Mouse (Mus musculus): ENCODE results near the gene Ugt1a7c. TPM values are rescaled to one million over a fixed set of nuclear protein-coding genes. Genes with fewer than 3 reads are reported as not detected.

Ugt1a7c gene
- polyA plus RNA-seq, 1 experiment = 96.9 TPM

- no peak overlapping the region for H3K4me3 ChIP-seq (ENCODE audit: insufficient read depth, low read depth, low read length)
- H3K27ac ChIP-seq (ENCODE audit: insufficient read depth, low read depth, low read length) = no peak overlapping the region
- TF ChIP-seq POLR2A (IDR thresholded peaks at IDR 0.05; ENCODE audit: low read depth, low read length) = no peak
- TF ChIP-seq CTCF (conservative IDR thresholded peaks at IDR 0.05; ENCODE audit: insufficient read depth, insufficient read length, low read depth, low read length) = no peak
- DNase-seq = no peak
- 49% methylated on average over 6 of the region's 6 CpGs for WGBS
- no peaks in the 10 kb centered on the region for H3K4me1 ChIP-seq (ENCODE audit: control insufficient read depth, insufficient read depth, low read length)
- no peaks in the 10 kb centered on the region for H3K36me3 ChIP-seq (ENCODE audit: control insufficient read depth, insufficient read depth, low read length)
- H3K27me3 ChIP-seq (replicated peaks; ENCODE audit: control insufficient read depth, insufficient read depth, low read length) = no peaks in the 10 kb centered on the region
Measured at GRCm38 (mm10) chr1:88246386-88246785, 151.5 kb downstream of the Ugt1a7c start.

GRCm38 (mm10) chr1:88247660-88248059 is 152.8 kb downstream of the Ugt1a7c start:
- 53% methylated on average over 2 of the region's 2 CpGs for WGBS
- no peaks in the 10 kb centered on the region for H3K36me3 ChIP-seq (ENCODE audit: control insufficient read depth, insufficient read depth, low read length)
- H3K4me1 ChIP-seq (ENCODE audit: control insufficient read depth, insufficient read depth, low read length) = no peaks in the 10 kb centered on the region
- no peak for TF ChIP-seq POLR2A (IDR thresholded peaks at IDR 0.05; ENCODE audit: low read depth, low read length)
- TF ChIP-seq CTCF (conservative IDR thresholded peaks at IDR 0.05; ENCODE audit: insufficient read depth, insufficient read length, low read depth, low read length) = no peak
- H3K27ac ChIP-seq (ENCODE audit: insufficient read depth, low read depth, low read length) = no peak overlapping the region
- H3K27me3 ChIP-seq (replicated peaks; ENCODE audit: control insufficient read depth, insufficient read depth, low read length) = no peaks in the 10 kb centered on the region
- DNase-seq = no peak
- H3K4me3 ChIP-seq (ENCODE audit: insufficient read depth, low read depth, low read length) = no peak overlapping the region

- no peak for DNase-seq
- Histone ChIP-seq H3K4me3 (ENCODE audit: insufficient read depth, low read depth, low read length) (no peak overlapping the region), H3K4me1 (ENCODE audit: control insufficient read depth, insufficient read depth, low read length) (no peaks in the 10 kb centered on the region), H3K36me3 (ENCODE audit: control insufficient read depth, insufficient read depth, low read length) (no peaks in the 10 kb centered on the region), H3K27me3 (replicated peaks; ENCODE audit: control insufficient read depth, insufficient read depth, low read length) (no peaks in the 10 kb centered on the region), H3K27ac (ENCODE audit: insufficient read depth, low read depth, low read length) (no peak overlapping the region)
- WGBS = 63% methylated on average over 4 of the region's 4 CpGs
- no peak for TF ChIP-seq CTCF (conservative IDR thresholded peaks at IDR 0.05; ENCODE audit: insufficient read depth, insufficient read length, low read depth, low read length)
- TF ChIP-seq POLR2A (IDR thresholded peaks at IDR 0.05; ENCODE audit: low read depth, low read length) = no peak
Measured at GRCm38 (mm10) chr1:88248658-88249057, 153.8 kb downstream of the Ugt1a7c start.

GRCm38 (mm10) chr1:88249596-88249995 is 154.7 kb downstream of the Ugt1a7c start:
- no peak for TF ChIP-seq POLR2A (IDR thresholded peaks at IDR 0.05; ENCODE audit: low read depth, low read length)
- H3K4me3 ChIP-seq (ENCODE audit: insufficient read depth, low read depth, low read length) = no peak overlapping the region
- no peak for DNase-seq
- no peaks in the 10 kb centered on the region for H3K27me3 ChIP-seq (replicated peaks; ENCODE audit: control insufficient read depth, insufficient read depth, low read length)
- H3K36me3 ChIP-seq (ENCODE audit: control insufficient read depth, insufficient read depth, low read length) = no peaks in the 10 kb centered on the region
- no peaks in the 10 kb centered on the region for H3K4me1 ChIP-seq (ENCODE audit: control insufficient read depth, insufficient read depth, low read length)
- 75% methylated on average over 7 of the region's 7 CpGs for WGBS
- no peak overlapping the region for H3K27ac ChIP-seq (ENCODE audit: insufficient read depth, low read depth, low read length)

- Histone ChIP-seq H3K4me3 (ENCODE audit: insufficient read depth, low read depth, low read length) (no peak overlapping the region), H3K36me3 (ENCODE audit: control insufficient read depth, insufficient read depth, low read length) (no peaks in the 10 kb centered on the region), H3K4me1 (ENCODE audit: control insufficient read depth, insufficient read depth, low read length) (no peaks in the 10 kb centered on the region), H3K27ac (ENCODE audit: insufficient read depth, low read depth, low read length) (no peak overlapping the region), H3K27me3 (replicated peaks; ENCODE audit: control insufficient read depth, insufficient read depth, low read length) (no peaks in the 10 kb centered on the region)
- 81% methylated on average over 5 of the region's 5 CpGs for WGBS
- no peak for DNase-seq
- TF ChIP-seq CTCF (conservative IDR thresholded peaks at IDR 0.05; ENCODE audit: insufficient read depth, insufficient read length, low read depth, low read length) (no peak), POLR2A (IDR thresholded peaks at IDR 0.05; ENCODE audit: low read depth, low read length) (no peak)
Measured at GRCm38 (mm10) chr1:88250023-88250422, 155.2 kb downstream of the Ugt1a7c start.

- H3K27me3 ChIP-seq (replicated peaks; ENCODE audit: control insufficient read depth, insufficient read depth, low read length) = no peaks in the 10 kb centered on the region
- H3K4me1 ChIP-seq (ENCODE audit: control insufficient read depth, insufficient read depth, low read length) = no peaks in the 10 kb centered on the region
- H3K4me3 ChIP-seq (ENCODE audit: insufficient read depth, low read depth, low read length) = no peak overlapping the region
- no peak for DNase-seq
- WGBS = 61% methylated on average over 8 of the region's 8 CpGs
- H3K27ac ChIP-seq (ENCODE audit: insufficient read depth, low read depth, low read length) = no peak overlapping the region
- H3K36me3 ChIP-seq (ENCODE audit: control insufficient read depth, insufficient read depth, low read length) = no peaks in the 10 kb centered on the region
- TF ChIP-seq CTCF (conservative IDR thresholded peaks at IDR 0.05; ENCODE audit: insufficient read depth, insufficient read length, low read depth, low read length) (no peak), POLR2A (IDR thresholded peaks at IDR 0.05; ENCODE audit: low read depth, low read length) (no peak)
Measured at GRCm38 (mm10) chr1:88253106-88253505, 158.2 kb downstream of the Ugt1a7c start.

GRCm38 (mm10) chr1:88253540-88253939 is 158.7 kb downstream of the Ugt1a7c start:
- Histone ChIP-seq H3K4me1 (ENCODE audit: control insufficient read depth, insufficient read depth, low read length) (no peaks in the 10 kb centered on the region), H3K27ac (ENCODE audit: insufficient read depth, low read depth, low read length) (no peak overlapping the region)

More at GRCm38 (mm10) chr1:88253540-88253939, 158.7 kb downstream of the Ugt1a7c start:
- Histone ChIP-seq H3K36me3 (ENCODE audit: control insufficient read depth, insufficient read depth, low read length) (no peaks in the 10 kb centered on the region), H3K4me3 (ENCODE audit: insufficient read depth, low read depth, low read length) (no peak overlapping the region), H3K27me3 (replicated peaks; ENCODE audit: control insufficient read depth, insufficient read depth, low read length) (no peaks in the 10 kb centered on the region)
- no peak for DNase-seq
- no peak for TF ChIP-seq POLR2A (IDR thresholded peaks at IDR 0.05; ENCODE audit: low read depth, low read length)
- WGBS = 69% methylated on average over 6 of the region's 6 CpGs
